Mouse (Mus musculus) MEL (cell line): ENCODE measurements around the gene 1110051M20Rik. TPM values are rescaled to one million over a fixed set of nuclear protein-coding genes. Genes with fewer than 3 reads are reported as not detected.

ENCODE experiments used
- DNase-seq: peaks from one replicate; pipeline ENCODE4 v3.0.0; 2011; ENCODE audit warnings: low read depth, low spot score
- H3K27ac ChIP-seq: 2 replicates; pipeline ENCODE4 v1.5.1; 2012; ENCODE audit warnings: low read depth, mild to moderate bottlenecking, control low read depth, low read length, moderate library complexity; ENCODE audit not compliant: control insufficient read depth
- H3K27me3 ChIP-seq, 2 experiments: fragments of 150-350 bp in 1 of 2; sonication (generic) in 1 of 2; 2 replicates each; pipeline ENCODE4 v1.6.1; 2012; ENCODE audit warnings: low read length in 2 of 2, mild to moderate bottlenecking in 2 of 2, improper control_type of control experiment in 1 of 2, moderate library complexity in 1 of 2; ENCODE audit not compliant: insufficient read depth in 2 of 2, control insufficient read depth in 1 of 2
- H3K36me3 ChIP-seq, 2 experiments: 2 replicates each; pipeline ENCODE4 v1.6.1; 2012 to 2014; ENCODE audit warnings: low read length in 2 of 2, improper control_type of control experiment in 1 of 2, inconsistent platforms in 1 of 2, mild to moderate bottlenecking in 1 of 2; ENCODE audit not compliant: insufficient read depth in 2 of 2, control insufficient read depth in 1 of 2
- H3K4me1 ChIP-seq, 2 experiments: fragments of 150-350 bp in 1 of 2; sonication (generic) in 1 of 2; 2 replicates each; pipeline ENCODE4 v1.6.1; 2012; ENCODE audit warnings: low read length in 2 of 2, improper control_type of control experiment in 1 of 2, mild to moderate bottlenecking in 1 of 2; ENCODE audit not compliant: insufficient read depth in 2 of 2, control insufficient read depth in 1 of 2
- H3K4me3 ChIP-seq, 2 experiments: fragments of 150-350 bp in 1 of 2; sonication (generic) in 1 of 2; 2 replicates each; pipeline ENCODE4 v1.5.1; 2012; ENCODE audit warnings: low read depth in 2 of 2, low read length in 2 of 2, mild to moderate bottlenecking in 2 of 2, moderate library complexity in 2 of 2, control low read depth in 1 of 2, improper control_type of control experiment in 1 of 2; ENCODE audit not compliant: control insufficient read depth in 1 of 2, insufficient read depth in 1 of 2
- H3K79me2 ChIP-seq: 2 replicates; pipeline ENCODE4 v1.6.1; 2012; ENCODE audit warnings: mild to moderate bottlenecking, low read length, moderate library complexity; ENCODE audit not compliant: control insufficient read depth, poor library complexity, insufficient read depth
- H3K9ac ChIP-seq: 2 replicates; pipeline ENCODE4 v1.6.1; 2012; ENCODE audit warnings: low read depth, mild to moderate bottlenecking, control low read depth, low read length, moderate library complexity; ENCODE audit not compliant: control insufficient read depth, poor library complexity, severe bottlenecking
- H3K9me3 ChIP-seq: fragments of 150-350 bp; sonication (generic); replicated peaks from 2 replicates; pipeline ENCODE4 v1.6.1; 2012; ENCODE audit warnings: mild to moderate bottlenecking, low read length, improper control_type of control experiment, moderate library complexity; ENCODE audit not compliant: insufficient read depth
- CHD2 ChIP-seq: IDR thresholded peaks from 2 replicates; pipeline ENCODE4 v1.6.1; 2011; ENCODE audit warnings: low read length, improper control_type of control experiment
- CTCF ChIP-seq, 3 experiments: IDR thresholded peaks in 2 of 3; conservative IDR thresholded peaks in 1 of 3; 2 replicates each; pipeline ENCODE4 v1.5.1; 2011 to 2012; ENCODE audit warnings: low read length in 3 of 3, low read depth in 2 of 3, mild to moderate bottlenecking in 2 of 3, improper control_type of control experiment in 1 of 3, inconsistent platforms in 1 of 3, mixed read lengths in 1 of 3, moderate library complexity in 1 of 3; ENCODE audit not compliant: control insufficient read depth in 1 of 3, insufficient read depth in 1 of 3, poor library complexity in 1 of 3, severe bottlenecking in 1 of 3
- E2F4 ChIP-seq: IDR thresholded peaks from 2 replicates; pipeline ENCODE4 v1.6.1; 2011; ENCODE audit warnings: low read depth, low read length, improper control_type of control experiment, borderline replicate concordance
- ELF1 ChIP-seq: IDR thresholded peaks from 2 replicates; pipeline ENCODE4 v1.6.1; 2014; ENCODE audit warnings: low read depth, mild to moderate bottlenecking, inconsistent platforms, low read length, improper control_type of control experiment, moderate library complexity
- EP300 ChIP-seq, 2 experiments: IDR thresholded peaks; 2 replicates each; pipeline ENCODE4 v1.6.1; 2011; ENCODE audit warnings: improper control_type of control experiment in 2 of 2, low read length in 2 of 2, low read depth in 1 of 2, mild to moderate bottlenecking in 1 of 2
- GABPA ChIP-seq: IDR thresholded peaks from 2 replicates; pipeline ENCODE4 v1.6.1; 2012; ENCODE audit warnings: low read depth, mild to moderate bottlenecking, inconsistent platforms, low read length, improper control_type of control experiment, moderate library complexity
- GATA1 ChIP-seq: IDR thresholded peaks from 2 replicates; pipeline ENCODE4 v1.6.1; 2011; ENCODE audit warnings: low read depth, low read length, improper control_type of control experiment
- KAT2A ChIP-seq: conservative IDR thresholded peaks from 2 replicates; pipeline ENCODE4 v1.6.1; 2012; ENCODE audit warnings: low read depth, low read length, improper control_type of control experiment, inconsistent platforms
- MAFK ChIP-seq: IDR thresholded peaks from 2 replicates; pipeline ENCODE4 v1.6.1; 2011; ENCODE audit warnings: low read depth, mild to moderate bottlenecking, low read length, improper control_type of control experiment, borderline replicate concordance
- MAZ ChIP-seq: IDR thresholded peaks from 2 replicates; pipeline ENCODE4 v1.6.1; 2012; ENCODE audit warnings: low read depth, mild to moderate bottlenecking, inconsistent platforms, low read length, improper control_type of control experiment
- MXI1 ChIP-seq: IDR thresholded peaks from 2 replicates; pipeline ENCODE4 v1.6.1; 2011; ENCODE audit warnings: mild to moderate bottlenecking, low read depth, low read length, improper control_type of control experiment
- NELFE ChIP-seq: IDR thresholded peaks from 2 replicates; pipeline ENCODE4 v1.6.1; 2011; ENCODE audit warnings: low read depth, low read length, improper control_type of control experiment
- POLR2AphosphoS2 ChIP-seq: IDR thresholded peaks from 2 replicates; pipeline ENCODE4 v1.6.1; 2011; ENCODE audit warnings: low read length, improper control_type of control experiment
- RAD21 ChIP-seq: IDR thresholded peaks from 2 replicates; pipeline ENCODE4 v1.6.1; 2011; ENCODE audit warnings: mild to moderate bottlenecking, low read depth, low read length, improper control_type of control experiment
- RCOR1 ChIP-seq: IDR thresholded peaks from 2 replicates; pipeline ENCODE4 v1.6.1; 2012; ENCODE audit warnings: low read depth, mild to moderate bottlenecking, inconsistent platforms, low read length, improper control_type of control experiment
- SMC3 ChIP-seq: IDR thresholded peaks from 2 replicates; pipeline ENCODE4 v1.6.1; 2011; ENCODE audit warnings: low read depth, low read length, improper control_type of control experiment
- TAL1 ChIP-seq: IDR thresholded peaks from 2 replicates; pipeline ENCODE4 v1.6.1; 2012; ENCODE audit warnings: mild to moderate bottlenecking, inconsistent platforms, low read length, moderate library complexity, mixed read lengths
- UBTF ChIP-seq: IDR thresholded peaks from 2 replicates; pipeline ENCODE4 v1.6.1; 2012; ENCODE audit warnings: low read depth, mild to moderate bottlenecking, inconsistent platforms, low read length, improper control_type of control experiment, moderate library complexity, borderline replicate concordance; ENCODE audit not compliant: insufficient read depth
- USF2 ChIP-seq, 2 experiments: IDR thresholded peaks; 2 replicates each; pipeline ENCODE4 v1.6.1; 2011 to 2012; ENCODE audit warnings: improper control_type of control experiment in 2 of 2, low read length in 2 of 2, borderline replicate concordance in 1 of 2, inconsistent platforms in 1 of 2, low read depth in 1 of 2, mild to moderate bottlenecking in 1 of 2; ENCODE audit not compliant: insufficient read depth in 1 of 2
- ZC3H11A ChIP-seq: IDR thresholded peaks from 2 replicates; pipeline ENCODE4 v1.6.1; 2012; ENCODE audit warnings: low read depth, mild to moderate bottlenecking, inconsistent platforms, low read length, improper control_type of control experiment
- ZKSCAN1 ChIP-seq: IDR thresholded peaks from 2 replicates; pipeline ENCODE4 v1.6.1; 2012; ENCODE audit warnings: low read depth, mild to moderate bottlenecking, inconsistent platforms, low read length, improper control_type of control experiment, moderate library complexity
- polyA plus RNA-seq, 2 experiments: library from polyadenylated mRNA; stranded (reverse) in 1 of 2; unstranded in 1 of 2; fragments of >175 nt in 1 of 2; fragments of >200 nt in 1 of 2; gene quantifications; 2 replicates each; pipeline versions ENCODE4 v1.2.1 to v1.2.4; 2012; ENCODE audit warnings: low replicate concordance in 2 of 2, low read depth in 1 of 2; ENCODE audit not compliant: insufficient read length in 2 of 2, insufficient read depth in 1 of 2, missing spikeins in 1 of 2
- total RNA-seq: library from RNA; depleted of rRNA; stranded (reverse); fragments of 300-350 nt; gene quantifications from 2 replicates; pipeline ENCODE4 v1.2.3, GENCODE M21; 2012

The 1110051M20Rik gene
- total and polyA plus RNA-seq, 3 experiments: 23.0 to 23.3 TPM; not detected in 1

GRCm38 (mm10) chr2:91467613-91468012 lies 23.1 kb upstream of the 1110051M20Rik start:
- H3K79me2 ChIP-seq: no peaks in the 10 kb centered on the region
- TF ChIP-seq ZC3H11A: no peak
- TF ChIP-seq GABPA: no peak
- TF ChIP-seq, all 39 proteins: peak for 0
- no peak overlapping the region for H3K9ac ChIP-seq
- no peaks in the 10 kb centered on the region for H3K36me3 ChIP-seq
- H3K27ac ChIP-seq: no peak overlapping the region
- no peaks in the 10 kb centered on the region for H3K27me3 ChIP-seq
- DNase-seq: no peak
- H3K9me3 ChIP-seq: no peaks in the 10 kb centered on the region
- no peak overlapping the region for H3K4me3 ChIP-seq
- no peaks in the 10 kb centered on the region for H3K4me1 ChIP-seq

GRCm38 (mm10) chr2:91465934-91466333 lies 21.4 kb upstream of the 1110051M20Rik start:
- no peak for TF ChIP-seq ZC3H11A
- TF ChIP-seq UBTF: no peak
- TF ChIP-seq TAL1: no peak
- TF ChIP-seq USF2 (IDR thresholded peaks at IDR 0.05; ENCODE audit: borderline replicate concordance in 1 of 2, insufficient read depth in 1 of 2, low read depth in 1 of 2, low read length in 2 of 2): no peak
- TF ChIP-seq NELFE: no peak
- no peak for TF ChIP-seq RCOR1
- TF ChIP-seq RAD21: no peak
- TF ChIP-seq MAZ: no peak
- no peak for TF ChIP-seq SMC3
- no peak for TF ChIP-seq EP300 (IDR thresholded peaks at IDR 0.05; ENCODE audit: low read depth in 1 of 2, low read length in 2 of 2)
- TF ChIP-seq E2F4: no peak
- TF ChIP-seq CHD2: no peak
- TF ChIP-seq GATA1: no peak
- TF ChIP-seq ELF1: no peak
- no peak for TF ChIP-seq MXI1
- TF ChIP-seq KAT2A: no peak
- TF ChIP-seq MAFK: no peak
- TF ChIP-seq CTCF (IDR thresholded peaks at IDR 0.05 in 2 of 3, conservative IDR thresholded peaks at IDR 0.05 in 1 of 3; ENCODE audit: control insufficient read depth in 1 of 3, insufficient read depth in 1 of 3, low read depth in 2 of 3, low read length in 3 of 3, poor library complexity in 1 of 3, severe bottlenecking in 1 of 3): no peak
- no peak for TF ChIP-seq ZKSCAN1
- no peak for TF ChIP-seq POLR2AphosphoS2
- no peak for DNase-seq
- Histone ChIP-seq H3K27me3 (no peaks in the 10 kb centered on the region), H3K4me3 (no peak overlapping the region), H3K27ac (no peak overlapping the region), H3K9me3 (no peaks in the 10 kb centered on the region), H3K36me3 (no peaks in the 10 kb centered on the region), H3K79me2 (no peaks in the 10 kb centered on the region), H3K4me1 (no peaks in the 10 kb centered on the region), H3K9ac (no peak overlapping the region)
